Mouse (Mus musculus) kidney, embryonic 14.5 days (tissue): ENCODE data around the gene Litaf. TPM values are rescaled to one million over a fixed set of nuclear protein-coding genes. Genes with fewer than 3 reads are reported as not detected.

Source experiments
- ATAC-seq: fragments of 200-750 bp; cut with Nextera tagmentation; 2 replicates; pipeline ENCODE4 v1.8.0; 2017; ENCODE audit warnings: moderate number of reproducible peaks, mild to moderate bottlenecking, moderate TSS enrichment, moderate library complexity; ENCODE audit not compliant: low FRiP score, low TSS enrichment
- H3K27ac ChIP-seq: fragments of 300-500 bp; sonication (generic); 2 replicates; pipeline ENCODE4 v1.5.1; 2014; ENCODE audit warnings: low read depth, mild to moderate bottlenecking, low read length, moderate library complexity, mixed read lengths
- H3K27me3 ChIP-seq: fragments of 300-500 bp; sonication (generic); 2 replicates; pipeline ENCODE4 v1.6.1; 2014; ENCODE audit warnings: mild to moderate bottlenecking, low read length; ENCODE audit not compliant: control insufficient read depth, insufficient read depth
- H3K36me3 ChIP-seq: fragments of 300-500 bp; sonication (generic); 2 replicates; pipeline ENCODE4 v1.6.1; 2014; ENCODE audit warnings: low read length, mixed read lengths; ENCODE audit not compliant: control insufficient read depth, insufficient read depth
- H3K4me1 ChIP-seq: fragments of 300-500 bp; sonication (generic); 2 replicates; pipeline ENCODE4 v1.6.1; 2014; ENCODE audit warnings: low read length, mixed read lengths; ENCODE audit not compliant: control insufficient read depth, insufficient read depth
- H3K4me2 ChIP-seq: fragments of 300-500 bp; sonication (generic); replicated peaks from 2 replicates; pipeline ENCODE4 v1.6.1; 2014; ENCODE audit warnings: low read depth, mild to moderate bottlenecking, low read length
- H3K4me3 ChIP-seq: fragments of 300-500 bp; sonication (generic); 2 replicates; pipeline ENCODE4 v1.5.1; 2014; ENCODE audit warnings: mild to moderate bottlenecking, low read length
- H3K9ac ChIP-seq: fragments of 300-500 bp; sonication (generic); 2 replicates; pipeline ENCODE4 v1.6.1; 2014; ENCODE audit warnings: low read depth, mild to moderate bottlenecking, low read length, moderate library complexity
- H3K9me3 ChIP-seq: fragments of 300-500 bp; sonication (generic); 2 replicates; pipeline ENCODE4 v1.6.1; 2016; ENCODE audit warnings: low read length; ENCODE audit not compliant: control insufficient read depth
- WGBS: fragments of 180-500 bp; shearing (Covaris S2); extraction: QIAGEN DNeasy Blood & Tissue Kit; methylation state at CpG from one replicate; pipeline ENCODE4 v1.1.7; 2014; 5-methylcytosine and 5-hydroxymethylcytosine counted together
- polyA plus RNA-seq: library from polyadenylated mRNA; unstranded; fragments of >200 nt; fragmentation: Nextera tagmentation; extraction: Ambion mirVana; gene quantifications from 2 replicates; pipeline ENCODE4 v1.2.1, GENCODE M21; 2014

Gene Litaf
- polyA plus RNA-seq, 1 experiment from 2014 or later: 121 TPM

GRCm38 (mm10) chr16:10952881-10953280 lies 113.1 kb downstream of the Litaf start:
- WGBS: 83% methylated on average over 3 of the region's 3 CpGs
- Histone ChIP-seq H3K27me3 (no peaks in the 10 kb centered on the region), H3K9ac (no peak overlapping the region), H3K36me3 (no peaks in the 10 kb centered on the region; the same call in 1 of the 2 replicates), H3K27ac (no peak overlapping the region), H3K4me1 (0 out of 2 replicates have a peak, but pooled peaks cover 3% of the 10 kb centered on the region), H3K4me2 (no peak overlapping the region), H3K4me3 (no peak overlapping the region), H3K9me3 (no peaks in the 10 kb centered on the region)
- no peak for ATAC-seq

GRCm38 (mm10) chr16:10952071-10952470 lies 113.9 kb downstream of the Litaf start:
- Histone ChIP-seq H3K9me3 (no peaks in the 10 kb centered on the region), H3K4me2 (no peak overlapping the region), H3K27me3 (no peaks in the 10 kb centered on the region), H3K4me3 (no peak overlapping the region), H3K27ac (no peak overlapping the region), H3K36me3 (no peaks in the 10 kb centered on the region), H3K4me1 (no peaks in the 10 kb centered on the region), H3K9ac (no peak overlapping the region)
- no peak for ATAC-seq
- WGBS: 62% methylated on average over 2 of the region's 2 CpGs

- H3K9me3 ChIP-seq: no peaks in the 10 kb centered on the region
- no peak overlapping the region for H3K4me2 ChIP-seq
- no peak overlapping the region for H3K27ac ChIP-seq
- no peak overlapping the region for H3K4me3 ChIP-seq
- H3K9ac ChIP-seq: no peak overlapping the region
- no peaks in the 10 kb centered on the region for H3K36me3 ChIP-seq
- WGBS: 20% methylated on average over 3 of the region's 3 CpGs
- no peak for ATAC-seq
- no peaks in the 10 kb centered on the region for H3K27me3 ChIP-seq
- H3K4me1 ChIP-seq: no peaks in the 10 kb centered on the region
Measured at GRCm38 (mm10) chr16:10951581-10951980, 114.4 kb downstream of the Litaf start.

- WGBS: 86% methylated on average over 9 of the region's 9 CpGs
- Histone ChIP-seq H3K4me3 (no peak overlapping the region), H3K4me1 (no peaks in the 10 kb centered on the region), H3K27ac (no peak overlapping the region), H3K36me3 (no peaks in the 10 kb centered on the region), H3K27me3 (no peaks in the 10 kb centered on the region), H3K9ac (no peak overlapping the region), H3K9me3 (no peaks in the 10 kb centered on the region), H3K4me2 (no peak overlapping the region)
- no peak for ATAC-seq
Measured at GRCm38 (mm10) chr16:10950539-10950938, 115.4 kb downstream of the Litaf start.

- H3K27ac ChIP-seq: no peak overlapping the region
- no peak for ATAC-seq
- H3K9ac ChIP-seq: no peak overlapping the region
- no peak overlapping the region for H3K4me2 ChIP-seq
- no peaks in the 10 kb centered on the region for H3K4me1 ChIP-seq
- no peaks in the 10 kb centered on the region for H3K9me3 ChIP-seq
- WGBS: 18% methylated on average over 3 of the region's 3 CpGs
- no peaks in the 10 kb centered on the region for H3K27me3 ChIP-seq
- H3K4me3 ChIP-seq: no peak overlapping the region
- no peaks in the 10 kb centered on the region for H3K36me3 ChIP-seq
Measured at GRCm38 (mm10) chr16:10947724-10948123, 118.2 kb downstream of the Litaf start.

GRCm38 (mm10) chr16:10945381-10946127 lies 120.4 kb downstream of the Litaf start:
- no peak overlapping the region for H3K27ac ChIP-seq
- no peaks in the 10 kb centered on the region for H3K4me1 ChIP-seq
- no peaks in the 10 kb centered on the region for H3K9me3 ChIP-seq
- no peak overlapping the region for H3K4me3 ChIP-seq
- WGBS: 78% methylated on average over 7 of the region's 7 CpGs
- no peak for ATAC-seq
- H3K36me3 ChIP-seq: no peaks in the 10 kb centered on the region
- no peak overlapping the region for H3K9ac ChIP-seq
- no peak overlapping the region for H3K4me2 ChIP-seq
- no peaks in the 10 kb centered on the region for H3K27me3 ChIP-seq

GRCm38 (mm10) chr16:10944545-10944944 lies 121.4 kb downstream of the Litaf start:
- no peaks in the 10 kb centered on the region for H3K9me3 ChIP-seq
- 82% methylated on average over 7 of the region's 7 CpGs for WGBS
- no peaks in the 10 kb centered on the region for H3K36me3 ChIP-seq
- ATAC-seq: no peak
- H3K4me3 ChIP-seq: no peak overlapping the region
- H3K27ac ChIP-seq: no peak overlapping the region
- H3K4me1 ChIP-seq: no peaks in the 10 kb centered on the region
- no peak overlapping the region for H3K9ac ChIP-seq
- H3K27me3 ChIP-seq: no peaks in the 10 kb centered on the region
- no peak overlapping the region for H3K4me2 ChIP-seq

GRCm38 (mm10) chr16:10943257-10943656 lies 122.7 kb downstream of the Litaf start:
- H3K4me1 ChIP-seq: no peaks in the 10 kb centered on the region
- no peak overlapping the region for H3K27ac ChIP-seq
- H3K9me3 ChIP-seq: no peaks in the 10 kb centered on the region
- H3K27me3 ChIP-seq: no peaks in the 10 kb centered on the region
- no peaks in the 10 kb centered on the region for H3K36me3 ChIP-seq
- 59% methylated on average over 5 of the region's 5 CpGs for WGBS
- H3K4me3 ChIP-seq: no peak overlapping the region
- H3K4me2 ChIP-seq: no peak overlapping the region
- no peak for ATAC-seq
- no peak overlapping the region for H3K9ac ChIP-seq

GRCm38 (mm10) chr16:10940661-10941060 lies 125.3 kb downstream of the Litaf start:
- Histone ChIP-seq H3K9ac (no peak overlapping the region), H3K9me3 (no peaks in the 10 kb centered on the region), H3K4me3 (no peak overlapping the region), H3K27me3 (no peaks in the 10 kb centered on the region), H3K4me1 (no peaks in the 10 kb centered on the region), H3K27ac (no peak overlapping the region), H3K4me2 (no peak overlapping the region), H3K36me3 (no peaks in the 10 kb centered on the region)
- ATAC-seq: no peak
- 79% methylated on average over 2 of the region's 2 CpGs for WGBS
